Mouse (Mus musculus): ENCODE data around the gene Gm26938. TPM values are rescaled to one million over a fixed set of nuclear protein-coding genes. Genes with fewer than 3 reads are reported as not detected.

Gm26938 gene
- total RNA-seq, 2 experiments from 2014 or later: not detected

GRCm38 (mm10) chr5:139796001-139796620 lies 30.1 kb downstream of the Gm26938 start:
- DNase-seq: peak; percentile 34 to 36
- intact Hi-C loops (cut with DNase I): no loop called here

- DNase-seq: peak; percentile 67 to 76
- intact Hi-C loops (cut with DNase I): no loop called here
Observed at GRCm38 (mm10) chr5:139794938-139795337, 31.3 kb downstream of the Gm26938 start.

- intact Hi-C loops (cut with DNase I): no loop called here
- no peak for DNase-seq
Observed at GRCm38 (mm10) chr5:139794137-139794536, 32.1 kb downstream of the Gm26938 start.

GRCm38 (mm10) chr5:139793338-139794089 lies 32.7 kb downstream of the Gm26938 start:
- DNase-seq: peak; percentile 69 to 71
- intact Hi-C loops (cut with DNase I): no loop called here

GRCm38 (mm10) chr5:139792966-139793337 lies 33.3 kb downstream of the Gm26938 start:
- intact Hi-C loops (cut with DNase I): no loop called here
- DNase-seq: peak in 1 of 2 experiments; percentile 53

GRCm38 (mm10) chr5:139792159-139792775 lies 33.9 kb downstream of the Gm26938 start:
- intact Hi-C loops (cut with DNase I): no loop called here
- peak in 1 of 2 experiments; percentile 42 for DNase-seq

GRCm38 (mm10) chr5:139791227-139792158 lies 34.7 kb downstream of the Gm26938 start, which contains the start of gene Mafk:
Mafk (plus strand) TSS chr5:139791513.
- intact Hi-C loops (cut with DNase I): no loop called here
- DNase-seq: peak; percentile 98 to 99

- intact Hi-C loops (cut with DNase I): no loop called here
- DNase-seq: no peak
Observed at GRCm38 (mm10) chr5:139789466-139789865, 36.7 kb downstream of the Gm26938 start.

GRCm38 (mm10) chr5:139781406-139781805 lies 44.8 kb downstream of the Gm26938 start:
- peak; percentile 41 to 42 for DNase-seq
- intact Hi-C loops (cut with DNase I): no loop called here

GRCm38 (mm10) chr5:139776966-139777365 lies 49.2 kb downstream of the Gm26938 start:
- intact Hi-C loops (cut with DNase I): loop anchor here (2.0 kb wide), 1 partner anchor 42 kb away; the partner anchor contains the start of gene Tmem184a
- no peak for DNase-seq

- peak; percentile 96 to 98 for DNase-seq
- intact Hi-C loops (cut with DNase I): no loop called here
Observed at GRCm38 (mm10) chr5:139775216-139775926, 50.8 kb downstream of the Gm26938 start, which contains the start of gene Ints1. Ints1 (minus strand) TSS chr5:139775674.

- DNase-seq: no peak
- intact Hi-C loops (cut with DNase I): no loop called here
Observed at GRCm38 (mm10) chr5:139768216-139768615, 58.0 kb downstream of the Gm26938 start.

- intact Hi-C loops (cut with DNase I): no loop called here
- DNase-seq: no peak
Observed at GRCm38 (mm10) chr5:139764296-139764695, 61.9 kb downstream of the Gm26938 start.

- intact Hi-C loops (cut with DNase I): no loop called here
Observed at GRCm38 (mm10) chr5:139758096-139758495, 68.1 kb downstream of the Gm26938 start.

More at GRCm38 (mm10) chr5:139758096-139758495, 68.1 kb downstream of the Gm26938 start:
- DNase-seq: no peak

Small RNA genes within 50 kb of the gene (microRNA-seq; reads per million reads assigned to microRNA genes)
- 0 reads per million in 2 experiments for gene Mir7037

Other genes with a start within 250 kb of the Gm26938 start
- 1 to 10 TPM; 4.1 to 6.6 TPM for gene Micall2, start 90.1 kb downstream of the Gm26938 start, total RNA-seq (2021)
- gene Ints1, start 50.7 kb downstream of the Gm26938 start, total RNA-seq (2021): 10 to 100 TPM; 43.5 to 43.6 TPM
- gene Mafk, start 34.9 kb downstream of the Gm26938 start, total RNA-seq (2021): 10 to 100 TPM; 20.9 to 25.8 TPM
- under 1 TPM; 0.10 to 0.37 TPM for gene Tmem184a, start 6.5 kb downstream of the Gm26938 start, total RNA-seq (2021)
- gene Psmg3, start 478 bp upstream of the Gm26938 start, total RNA-seq (2021): 10 to 100 TPM; 11.9 to 13.5 TPM
- under 1 TPM; 0.45 to 0.60 TPM for gene Elfn1, start 81.5 kb upstream of the Gm26938 start, total RNA-seq (2021)

Measured in heart, postnatal 10 days (tissue).